Mouse (Mus musculus) midbrain, embryonic 15.5 days (tissue): Measurements from ENCODE around the gene Hoxc5. TPM values are rescaled to one million over a fixed set of nuclear protein-coding genes. Genes with fewer than 3 reads are reported as not detected.

Experiments
- ATAC-seq: fragments of 200-750 bp; cut with Nextera tagmentation; replicated peaks from 2 replicates; pipeline ENCODE4 v1.8.0; 2017; ENCODE audit warnings: moderate TSS enrichment
- H3K27ac ChIP-seq: fragments of 300-500 bp; sonication (generic); 2 replicates; pipeline ENCODE4 v1.5.1; 2015; ENCODE audit warnings: mild to moderate bottlenecking, inconsistent platforms
- H3K27me3 ChIP-seq: fragments of 300-500 bp; sonication (generic); replicated peaks from 2 replicates; pipeline ENCODE4 v1.6.1; 2015; ENCODE audit warnings: inconsistent platforms
- H3K36me3 ChIP-seq: fragments of 300-500 bp; sonication (generic); replicated peaks from 2 replicates; pipeline ENCODE4 v1.6.1; 2015; ENCODE audit warnings: inconsistent platforms
- H3K4me1 ChIP-seq: fragments of 300-500 bp; sonication (generic); 2 replicates; pipeline ENCODE4 v1.6.1; 2015; ENCODE audit warnings: inconsistent platforms
- H3K4me2 ChIP-seq: fragments of 300-500 bp; sonication (generic); 2 replicates; pipeline ENCODE4 v1.6.1; 2015; ENCODE audit warnings: inconsistent platforms, mild to moderate bottlenecking, moderate library complexity
- H3K4me3 ChIP-seq: fragments of 300-500 bp; sonication (generic); 2 replicates; pipeline ENCODE4 v1.5.1; 2015; ENCODE audit warnings: mild to moderate bottlenecking, inconsistent platforms
- H3K9ac ChIP-seq: fragments of 300-500 bp; sonication (generic); 2 replicates; pipeline ENCODE4 v1.6.1; 2015; ENCODE audit warnings: mild to moderate bottlenecking, inconsistent platforms
- H3K9me3 ChIP-seq: fragments of 300-500 bp; sonication (generic); 2 replicates; pipeline ENCODE4 v1.6.1; 2016; ENCODE audit warnings: inconsistent platforms
- WGBS: fragments of 180-500 bp; shearing (Covaris S2); methylation state at CpG from one replicate; pipeline ENCODE4 v1.1.7; 2015; ENCODE audit warnings: mixed read lengths; 5-methylcytosine and 5-hydroxymethylcytosine counted together
- polyA plus RNA-seq: library from polyadenylated mRNA; unstranded; fragments of >200 nt; fragmentation: Nextera tagmentation; extraction: Ambion mirVana; gene quantifications from 2 replicates; pipeline ENCODE4 v1.2.1, GENCODE M21; 2015

Gene Hoxc5
- polyA plus RNA-seq, 1 experiment from 2014 or later = not detected

DNA sequence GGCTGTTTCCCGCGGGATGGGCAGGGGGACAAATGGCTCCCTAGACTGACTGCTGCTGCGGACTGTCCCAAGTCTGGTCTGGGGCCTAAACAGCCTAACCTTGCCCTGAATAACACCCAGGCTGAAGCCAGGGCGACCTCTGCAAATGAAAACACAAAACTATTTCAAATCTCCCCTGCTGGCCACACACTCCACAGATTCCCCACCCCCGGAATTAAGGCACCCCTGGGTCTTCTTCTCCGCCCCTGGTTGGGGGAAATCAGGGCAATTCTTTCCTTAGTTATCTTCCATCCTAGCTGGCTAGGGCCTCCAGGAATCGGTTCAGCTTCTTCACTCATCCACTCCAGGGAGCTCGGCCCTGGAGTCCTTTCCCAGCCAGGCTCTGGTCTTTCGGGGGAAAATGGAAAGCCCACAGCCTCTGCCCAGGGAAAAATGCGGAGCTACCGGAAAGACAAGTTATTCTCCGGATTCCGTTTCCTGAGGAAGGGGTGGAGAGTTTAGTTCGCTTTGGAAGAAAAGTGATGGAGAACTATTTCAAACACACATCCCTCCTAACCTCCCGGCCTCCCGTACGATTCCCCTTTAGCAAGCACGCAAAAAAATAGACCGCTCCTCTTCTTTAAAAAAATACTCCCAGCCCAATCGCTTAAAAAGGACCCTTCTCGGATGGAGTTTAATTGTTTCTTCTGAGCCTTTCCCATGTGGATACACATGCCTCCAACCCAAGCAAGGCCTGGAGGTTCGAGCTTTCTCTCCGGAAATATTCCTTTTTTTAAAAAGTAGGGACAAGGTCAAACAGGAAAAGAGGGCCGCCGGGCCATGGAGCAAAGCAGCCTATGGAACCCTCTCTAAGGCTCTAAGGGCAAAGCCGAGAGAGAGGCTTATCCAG is 2.0 kb upstream of the Hoxc5 start:
- WGBS = 3% methylated on average over 26 of the region's 26 CpGs
- H3K9me3 ChIP-seq = no peaks in the 10 kb centered on the region
- H3K36me3 ChIP-seq = no peaks in the 10 kb centered on the region
- peaks cover 5% of the 10 kb centered on the region; the same call in 1 of the 2 replicates for H3K4me1 ChIP-seq
- no peak overlapping the region for H3K27ac ChIP-seq
- no peak for ATAC-seq
- H3K4me3 ChIP-seq = no peak overlapping the region
- peaks cover 95% of the 10 kb centered on the region for H3K27me3 ChIP-seq
- no peak overlapping the region for H3K4me2 ChIP-seq
- H3K9ac ChIP-seq = no peak overlapping the region

DNA sequence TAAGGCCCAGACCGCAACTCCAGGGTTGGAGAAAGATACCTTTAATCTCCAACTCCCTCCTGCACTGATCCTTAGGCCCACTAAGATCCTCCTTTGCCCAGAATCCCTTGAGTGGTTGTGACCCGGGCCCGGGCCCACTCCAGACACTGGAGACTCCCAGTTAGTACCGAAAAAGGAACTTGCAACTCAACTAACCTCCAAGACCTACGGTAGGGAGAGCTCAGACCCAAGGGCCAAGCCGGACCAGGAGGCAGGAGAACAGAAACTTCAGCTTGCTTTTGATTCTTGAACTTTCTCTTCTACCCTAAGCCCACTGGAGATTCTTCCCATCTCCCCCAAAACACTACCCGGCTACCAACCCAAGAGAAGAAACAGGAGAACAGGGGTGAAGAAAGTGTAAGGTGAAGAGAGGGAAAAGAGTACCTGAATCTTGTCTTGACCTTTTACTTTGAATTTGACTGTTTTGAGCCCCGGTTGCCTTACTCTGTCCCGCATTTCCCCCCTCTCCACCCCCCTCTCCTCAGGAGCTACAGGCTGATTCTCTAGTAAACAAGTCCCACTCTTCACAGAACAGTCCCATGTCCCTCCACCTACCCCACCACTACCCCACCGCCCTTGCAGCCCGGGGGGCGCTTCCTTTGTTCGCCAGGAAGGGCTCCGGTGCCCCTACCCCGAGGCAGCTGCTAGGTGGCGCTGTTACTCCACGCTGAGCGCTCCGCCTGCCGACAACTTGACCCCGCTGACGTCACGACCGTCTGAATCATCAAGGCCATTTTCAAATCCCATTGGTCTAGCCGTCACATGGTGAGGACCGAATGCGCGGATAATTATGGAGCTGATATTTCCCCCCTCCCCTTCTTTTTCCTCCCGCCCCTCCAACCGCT is 1.1 kb upstream of the Hoxc5 start:
- Histone ChIP-seq H3K9ac (no peak overlapping the region), H3K4me1 (peaks cover 5% of the 10 kb centered on the region; the same call in 1 of the 2 replicates), H3K4me3 (no peak overlapping the region; the same call in 1 of the 2 replicates), H3K27ac (no peak overlapping the region), H3K36me3 (no peaks in the 10 kb centered on the region), H3K4me2 (peak overlapping the region; percentile 23), H3K9me3 (no peaks in the 10 kb centered on the region), H3K27me3 (peaks cover 96% of the 10 kb centered on the region)
- WGBS = 3% methylated on average over 30 of the region's 30 CpGs
- no peak for ATAC-seq

DNA sequence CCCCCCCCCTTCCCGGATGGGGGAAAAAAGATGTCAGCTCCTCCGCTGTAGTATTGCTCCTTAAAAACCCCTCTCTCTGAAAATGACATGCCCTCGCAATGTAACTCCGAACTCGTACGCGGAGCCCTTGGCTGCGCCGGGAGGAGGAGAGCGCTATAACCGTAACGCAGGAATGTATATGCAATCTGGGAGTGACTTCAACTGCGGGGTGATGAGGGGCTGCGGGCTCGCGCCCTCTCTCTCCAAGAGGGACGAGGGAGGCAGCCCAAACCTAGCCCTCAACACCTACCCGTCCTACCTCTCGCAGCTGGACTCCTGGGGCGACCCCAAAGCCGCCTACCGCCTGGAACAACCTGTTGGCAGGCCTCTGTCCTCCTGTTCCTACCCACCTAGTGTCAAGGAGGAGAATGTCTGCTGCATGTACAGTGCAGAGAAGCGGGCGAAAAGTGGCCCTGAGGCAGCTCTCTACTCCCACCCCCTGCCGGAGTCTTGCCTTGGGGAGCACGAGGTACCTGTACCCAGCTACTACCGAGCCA is 399 bp upstream of the Hoxc5 start, which contains the start of gene Hoxc10:
Gene Hoxc10 (plus strand): TSS at position 21 of the 536 bp plus-strand sequence.
- no peak for ATAC-seq
- H3K4me2 ChIP-seq = peak within 1 kb of the TSS; percentile 23
- 3% methylated on average over 27 of the region's 27 CpGs for WGBS
- H3K27ac ChIP-seq = no peak within 1 kb of the TSS
- H3K4me3 ChIP-seq = no peak within 1 kb of the TSS; the same call in 1 of the 2 replicates
- no peaks in the 10 kb centered on the region for H3K36me3 ChIP-seq
- peaks cover 5% of the 10 kb centered on the region; the same call in 1 of the 2 replicates for H3K4me1 ChIP-seq
- H3K27me3 ChIP-seq = peaks cover 95% of the 10 kb centered on the region
- no peak within 1 kb of the TSS for H3K9ac ChIP-seq
- no peaks in the 10 kb centered on the region for H3K9me3 ChIP-seq

DNA sequence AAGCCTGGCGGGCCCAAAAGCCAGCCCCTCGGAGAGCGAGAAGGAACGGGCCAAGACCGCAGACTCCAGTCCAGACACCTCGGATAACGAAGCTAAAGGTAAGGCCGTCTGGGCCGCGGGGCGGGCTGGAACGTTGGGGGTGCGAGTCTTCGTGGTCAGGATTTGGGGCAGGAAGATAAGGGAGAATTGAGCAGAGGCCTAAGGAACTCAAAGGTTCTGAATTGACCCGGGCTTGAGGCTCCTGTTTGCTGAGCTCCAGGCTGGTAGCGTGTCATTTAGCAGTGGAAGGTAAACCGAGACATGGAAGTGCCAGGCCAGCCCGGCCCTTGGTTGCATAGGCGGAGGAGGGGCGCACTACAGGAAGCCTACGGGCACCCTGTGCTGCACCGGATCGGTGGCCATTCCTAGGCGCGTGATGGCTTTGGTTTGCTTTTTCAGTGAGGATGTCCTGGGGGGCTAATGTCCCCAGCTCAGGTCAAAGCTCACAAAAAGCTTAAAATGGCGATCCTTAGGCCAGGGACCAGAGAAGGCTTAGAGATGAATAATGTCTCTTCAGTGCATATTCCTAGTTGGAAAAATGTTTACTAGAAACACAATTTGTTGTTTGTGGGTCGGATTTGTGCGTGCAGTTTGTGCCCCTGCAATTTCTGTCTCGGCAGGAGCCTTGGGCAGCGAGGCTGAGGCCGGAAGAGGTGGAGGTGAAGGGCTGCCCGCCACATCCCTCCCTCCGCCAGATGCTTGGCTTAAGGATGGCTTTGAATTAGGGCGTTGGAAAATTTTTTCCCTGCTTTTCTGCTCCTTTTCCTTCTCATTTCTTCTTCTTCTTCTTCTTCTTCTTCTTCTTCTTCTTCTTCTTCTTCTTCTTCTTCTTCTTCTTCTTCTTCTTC is 511 bp downstream of the Hoxc5 start:
- no peaks in the 10 kb centered on the region for H3K9me3 ChIP-seq
- no peaks in the 10 kb centered on the region for H3K36me3 ChIP-seq
- 2% methylated on average over 34 of the region's 34 CpGs for WGBS
- no peak overlapping the region for H3K27ac ChIP-seq
- H3K4me3 ChIP-seq = no peak overlapping the region
- ATAC-seq = no peak
- no peak overlapping the region for H3K9ac ChIP-seq
- H3K4me2 ChIP-seq = no peak overlapping the region
- peaks cover 5% of the 10 kb centered on the region; the same call in 1 of the 2 replicates for H3K4me1 ChIP-seq
- peaks cover 97% of the 10 kb centered on the region for H3K27me3 ChIP-seq

- no peak overlapping the region for H3K27ac ChIP-seq
- no peak for ATAC-seq
- no peaks in the 10 kb centered on the region for H3K9me3 ChIP-seq
- H3K27me3 ChIP-seq = peaks cover 97% of the 10 kb centered on the region
- H3K4me1 ChIP-seq = peaks cover 5% of the 10 kb centered on the region; the same call in 1 of the 2 replicates
- H3K4me2 ChIP-seq = no peak overlapping the region
- WGBS = 37% methylated on average over 1 of the region's 1 CpGs
- no peak overlapping the region for H3K9ac ChIP-seq
- H3K4me3 ChIP-seq = no peak overlapping the region
- H3K36me3 ChIP-seq = no peaks in the 10 kb centered on the region
These were observed 2.1 kb downstream of the Hoxc5 start for GRCm38 (mm10) chr15:102969296-102969695.

DNA sequence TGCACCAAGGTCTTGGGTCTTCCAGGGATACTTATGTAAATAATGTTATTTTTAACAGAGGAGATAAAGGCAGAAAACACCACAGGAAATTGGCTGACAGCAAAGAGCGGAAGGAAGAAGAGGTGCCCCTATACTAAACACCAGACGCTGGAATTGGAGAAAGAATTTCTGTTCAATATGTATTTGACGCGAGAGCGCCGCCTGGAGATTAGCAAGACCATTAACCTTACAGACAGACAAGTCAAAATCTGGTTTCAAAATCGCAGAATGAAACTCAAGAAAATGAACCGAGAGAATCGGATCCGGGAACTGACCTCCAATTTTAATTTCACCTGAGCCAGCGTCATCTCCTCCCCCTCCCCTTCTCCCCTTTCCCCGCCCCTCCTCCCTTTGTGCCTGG is 3.5 kb downstream of the Hoxc5 start:
- H3K9ac ChIP-seq = no peak overlapping the region
- peaks cover 95% of the 10 kb centered on the region for H3K27me3 ChIP-seq
- WGBS = under 1% methylated on average over 12 of the region's 12 CpGs
- H3K4me1 ChIP-seq = peaks cover 5% of the 10 kb centered on the region; the same call in 1 of the 2 replicates
- H3K4me3 ChIP-seq = no peak overlapping the region
- ATAC-seq = no peak
- no peak overlapping the region for H3K27ac ChIP-seq
- H3K9me3 ChIP-seq = no peaks in the 10 kb centered on the region
- no peaks in the 10 kb centered on the region for H3K36me3 ChIP-seq
- no peak overlapping the region for H3K4me2 ChIP-seq

DNA sequence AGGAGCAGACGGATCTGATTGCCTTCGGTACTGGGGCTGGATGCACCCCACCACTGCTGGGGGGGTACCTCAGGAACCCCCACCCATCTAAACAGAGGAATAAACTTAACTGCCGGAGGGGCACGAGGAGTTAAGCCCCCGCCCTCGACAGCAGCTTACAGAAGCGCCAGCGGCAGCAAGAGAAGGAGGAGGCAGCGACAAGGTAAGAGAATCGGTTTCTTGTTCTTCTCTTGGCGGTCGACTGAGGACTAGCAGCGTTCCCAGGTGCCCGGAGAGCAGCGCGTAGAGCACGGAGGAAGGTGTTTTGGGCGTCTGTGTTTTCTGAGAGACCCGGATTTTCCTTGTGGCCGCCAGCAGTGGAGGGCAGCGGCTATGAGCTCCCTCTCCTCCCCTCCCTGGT is 5.0 kb downstream of the Hoxc5 start:
- no peak overlapping the region for H3K27ac ChIP-seq
- ATAC-seq = no peak
- H3K4me1 ChIP-seq = no peaks in the 10 kb centered on the region
- peaks cover 92% of the 10 kb centered on the region for H3K27me3 ChIP-seq
- H3K9me3 ChIP-seq = no peaks in the 10 kb centered on the region
- no peak overlapping the region for H3K4me2 ChIP-seq
- H3K4me3 ChIP-seq = no peak overlapping the region
- H3K36me3 ChIP-seq = no peaks in the 10 kb centered on the region
- H3K9ac ChIP-seq = no peak overlapping the region
- 3% methylated on average over 21 of the region's 21 CpGs for WGBS

- H3K36me3 ChIP-seq = no peaks in the 10 kb centered on the region
- no peak overlapping the region for H3K9ac ChIP-seq
- no peak overlapping the region for H3K4me2 ChIP-seq
- ATAC-seq = no peak
- H3K27ac ChIP-seq = no peak overlapping the region
- WGBS = 3% methylated on average over 6 of the region's 6 CpGs
- no peaks in the 10 kb centered on the region for H3K9me3 ChIP-seq
- H3K4me3 ChIP-seq = no peak overlapping the region
- peaks cover 92% of the 10 kb centered on the region for H3K27me3 ChIP-seq
- H3K4me1 ChIP-seq = no peaks in the 10 kb centered on the region
These were observed 5.5 kb downstream of the Hoxc5 start for GRCm38 (mm10) chr15:102972753-102973152.

DNA sequence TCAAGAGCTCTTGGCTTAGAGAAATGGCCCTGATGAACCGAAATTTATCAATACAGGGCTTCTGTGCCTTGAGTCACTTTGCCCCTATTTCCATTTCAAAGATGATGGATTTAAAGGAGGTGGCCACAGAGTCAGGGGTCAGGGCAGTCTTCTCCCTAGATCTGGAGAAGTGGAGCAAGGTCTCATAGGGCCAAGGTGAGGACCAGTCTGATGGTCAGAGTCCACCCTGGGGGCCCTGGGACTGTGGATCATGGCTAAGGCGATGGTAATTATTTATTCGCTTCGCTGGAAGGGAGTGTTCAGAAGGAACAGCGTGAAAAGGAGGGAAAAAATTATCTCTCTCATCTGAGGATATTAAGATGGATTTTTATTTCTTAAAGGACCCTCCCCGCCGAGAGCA is 7.8 kb downstream of the Hoxc5 start:
- Histone ChIP-seq H3K27ac (no peak overlapping the region), H3K4me3 (no peak overlapping the region), H3K36me3 (no peaks in the 10 kb centered on the region), H3K4me2 (no peak overlapping the region), H3K4me1 (no peaks in the 10 kb centered on the region), H3K27me3 (peaks cover 94% of the 10 kb centered on the region), H3K9me3 (no peaks in the 10 kb centered on the region), H3K9ac (no peak overlapping the region)
- ATAC-seq = no peak
- WGBS = 3% methylated on average over 7 of the region's 7 CpGs

GRCm38 (mm10) chr15:102975688-102976111 is 8.5 kb downstream of the Hoxc5 start:
- WGBS = under 1% methylated on average over 21 of the region's 21 CpGs
- ATAC-seq = no peak
- no peaks in the 10 kb centered on the region for H3K9me3 ChIP-seq

DNA sequence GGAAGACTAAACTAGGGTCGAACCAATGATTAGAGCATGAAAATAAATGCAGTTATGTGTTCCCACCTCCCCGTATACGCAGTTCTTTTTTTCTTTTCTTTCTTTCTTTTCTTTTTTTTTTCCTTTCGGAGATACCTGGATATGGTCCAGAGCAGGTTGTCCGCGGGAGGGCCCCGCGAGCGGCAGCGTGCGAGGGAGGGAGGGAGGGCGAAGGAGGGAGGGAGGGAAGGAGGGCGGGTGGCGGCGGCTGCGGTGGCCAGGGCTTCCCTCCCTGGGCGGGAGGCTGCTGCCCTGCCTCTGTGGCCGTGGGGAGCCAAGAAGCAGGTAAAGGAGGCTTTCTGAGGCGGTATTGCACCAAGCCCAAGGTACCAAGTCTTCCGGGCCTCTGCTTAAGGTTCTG is 8.9 kb downstream of the Hoxc5 start, which contains the start of gene Hoxc9:
Gene Hoxc9 (plus strand): TSS at position 269 of the 400 bp plus-strand sequence.
- no peak for ATAC-seq
- WGBS = under 1% methylated on average over 20 of the region's 20 CpGs
- Histone ChIP-seq H3K27me3 (peaks cover 93% of the 10 kb centered on the region), H3K9me3 (no peaks in the 10 kb centered on the region), H3K9ac (no peak within 1 kb of the TSS), H3K4me2 (no peak within 1 kb of the TSS), H3K4me3 (no peak within 1 kb of the TSS), H3K4me1 (0 out of 2 replicates have a peak, but pooled peaks cover under 1% of the 10 kb centered on the region), H3K36me3 (no peaks in the 10 kb centered on the region), H3K27ac (no peak within 1 kb of the TSS)

More at GRCm38 (mm10) chr15:102975688-102976111, 8.5 kb downstream of the Hoxc5 start:
- Histone ChIP-seq H3K27ac (no peak overlapping the region), H3K4me3 (no peak overlapping the region), H3K4me2 (no peak overlapping the region), H3K36me3 (no peaks in the 10 kb centered on the region), H3K4me1 (no peaks in the 10 kb centered on the region), H3K27me3 (peaks cover 93% of the 10 kb centered on the region), H3K9ac (no peak overlapping the region)
